18 mouse cellular contexts compared by ENCODE assay signal in the genomic region with DNA sequence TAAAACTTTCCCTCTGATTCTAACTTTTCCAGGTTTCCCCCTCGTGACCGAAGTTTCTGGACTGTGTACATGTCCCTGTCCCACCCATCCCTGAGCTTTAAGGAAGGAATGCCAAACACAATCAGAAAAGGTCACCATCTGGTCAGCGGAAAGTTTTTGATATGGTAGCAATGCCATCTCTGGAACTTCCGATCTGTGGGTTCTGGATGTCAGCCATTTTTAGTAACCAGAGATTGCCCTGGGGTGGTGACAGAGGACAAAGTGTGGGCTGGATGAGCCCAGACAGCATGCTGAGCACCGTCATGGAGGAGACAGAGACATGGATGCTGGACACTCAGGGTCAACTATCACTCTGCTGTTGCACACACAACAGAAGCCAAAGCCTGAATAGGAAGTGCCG. TPM values are rescaled to one million over a fixed set of nuclear protein-coding genes. Genes with fewer than 3 reads are reported as not detected.
DNase-seq lines count a peak whose midpoint lies in the region; ATAC-seq and TF ChIP-seq lines count a peak whose summit lies in the region.
"Had no signal": no experiment of that assay in that cellular context is flagged by ENCODE, and none has a peak within 500 bp of the region (broad histone marks: within the 10 kb centered on the region; RNA-seq: fewer than 3 reads in every experiment).

No protein-coding gene starts in this region.

- peaks cover 21% of the 10 kb centered on the region for H3K27me3 ChIP-seq in liver, embryonic 13.5 days
- no peaks in the 10 kb centered on the region; the same call in 1 of the 2 replicates for H3K27me3 ChIP-seq in liver, embryonic 11.5 days (replicated peaks; ENCODE audit: control insufficient read depth, insufficient read depth, low read length)
- peaks cover 9% of the 10 kb centered on the region for H3K27me3 ChIP-seq in myocyte (ENCODE audit: control insufficient read depth, insufficient read depth, insufficient read length)
- H3K27me3 ChIP-seq in hindbrain, embryonic 16.5 days (replicated peaks; ENCODE audit: control insufficient read depth, insufficient read depth, low read length): no peaks in the 10 kb centered on the region
- H3K27me3 ChIP-seq: embryonic facial prominence, embryonic 12.5 days had no signal

- intact Hi-C loops in heart, postnatal 10 days (cut with DNase I): no loop called here

- peaks cover 31% of the 10 kb centered on the region for H3K4me1 ChIP-seq in liver, embryonic 13.5 days (replicated peaks)
- H3K4me1 ChIP-seq in liver, embryonic 11.5 days (replicated peaks; ENCODE audit: control insufficient read depth, insufficient read depth, low read length): peaks cover 13% of the 10 kb centered on the region
- no peaks in the 10 kb centered on the region for H3K4me1 ChIP-seq in hindbrain, embryonic 16.5 days (ENCODE audit: control insufficient read depth, insufficient read depth, low read depth, low read length)
- H3K4me1 ChIP-seq: embryonic facial prominence, embryonic 12.5 days had no signal

- no peak overlapping the region for H3K4me3 ChIP-seq in liver, embryonic 13.5 days (replicated peaks)
- H3K4me3 ChIP-seq in liver, embryonic 11.5 days (ENCODE audit: low read depth, low read length): no peak overlapping the region
- H3K4me3 ChIP-seq in myocyte: no peak overlapping the region
- H3K4me3 ChIP-seq in hindbrain, embryonic 16.5 days (ENCODE audit: low read length): no peak overlapping the region
- H3K4me3 ChIP-seq: embryonic facial prominence, embryonic 12.5 days; hindbrain, embryonic 10.5 days; layer of hippocampus, adult 2 months had no signal

- H3K27ac ChIP-seq in liver, embryonic 13.5 days: peak overlapping the region; percentile 29; the same call in 1 of the 2 replicates
- H3K27ac ChIP-seq in liver, embryonic 11.5 days (ENCODE audit: low read depth, low read length): no peak overlapping the region
- no peak overlapping the region for H3K27ac ChIP-seq in hindbrain, embryonic 16.5 days (ENCODE audit: low read depth, low read length)
- H3K27ac ChIP-seq: embryonic facial prominence, embryonic 12.5 days; hindbrain, embryonic 10.5 days; kidney, postnatal 0 days; layer of hippocampus, adult 2 months had no signal

- 54% methylated on average over 6 of the region's 6 CpGs for WGBS in liver, embryonic 13.5 days (ENCODE audit: insufficient replicate concordance)
- 70% methylated on average over 6 of the region's 6 CpGs for WGBS in liver, embryonic 11.5 days
- whole genome bisulfite sequencing in hindbrain, embryonic 16.5 days: 83% methylated on average over 6 of the region's 6 CpGs

- peak overlapping the region; percentile 5; the same call in 1 of the 2 replicates for H3K9ac ChIP-seq in liver, embryonic 13.5 days
- H3K9ac ChIP-seq in liver, embryonic 11.5 days (ENCODE audit: low read depth, low read length): no peak overlapping the region
- H3K9ac ChIP-seq in hindbrain, embryonic 16.5 days (ENCODE audit: low read depth, low read length): no peak overlapping the region
- H3K9ac ChIP-seq: embryonic facial prominence, embryonic 12.5 days; forebrain, postnatal 0 days had no signal

- no peak for TF ChIP-seq POLR2A in myocyte (IDR thresholded peaks at IDR 0.05; ENCODE audit: insufficient read length, low read depth)

- no peaks in the 10 kb centered on the region for H3K79me2 ChIP-seq in myocyte (ENCODE audit: control insufficient read depth, insufficient read depth)

- H3K36me3 ChIP-seq in liver, embryonic 13.5 days: no peaks in the 10 kb centered on the region
- no peaks in the 10 kb centered on the region for H3K36me3 ChIP-seq in liver, embryonic 11.5 days (ENCODE audit: control insufficient read depth, insufficient read depth, low read length)
- H3K36me3 ChIP-seq in myocyte (ENCODE audit: control insufficient read depth, insufficient read depth): no peaks in the 10 kb centered on the region
- H3K36me3 ChIP-seq in hindbrain, embryonic 16.5 days (ENCODE audit: control insufficient read depth, insufficient read depth, low read length): no peaks in the 10 kb centered on the region
- H3K36me3 ChIP-seq: embryonic facial prominence, embryonic 12.5 days; hindbrain, embryonic 10.5 days had no signal

- H3K4me2 ChIP-seq in liver, embryonic 13.5 days: peak overlapping the region; percentile 33; the same call in 1 of the 2 replicates
- H3K4me2 ChIP-seq in liver, embryonic 11.5 days: no peak overlapping the region
- peak overlapping the region; percentile 58 for H3K4me2 ChIP-seq in myocyte (ENCODE audit: low read depth)
- no peak overlapping the region for H3K4me2 ChIP-seq in hindbrain, embryonic 16.5 days (ENCODE audit: low read length)
- H3K4me2 ChIP-seq: embryonic facial prominence, embryonic 12.5 days had no signal

- DNase-seq in liver, embryonic 13.5 days: no peak
- no peak for DNase-seq in liver, embryonic 11.5 days (ENCODE audit: low spot score)
- DNase-seq in heart, postnatal 10 days: peak; percentile 32 to 35
- DNase-seq in kidney, postnatal 14 days: no peak
- DNase-seq: adrenal gland, postnatal 25 days; cerebellum, adult 2 months; forebrain, postnatal 0 days; lung, adult 2 months; lung, postnatal 36 days; midbrain, embryonic 14.5 days; thymus, postnatal 36 days had no signal

- ATAC-seq in liver, embryonic 13.5 days (ENCODE audit: low read depth): no peak
- no peak for ATAC-seq in liver, embryonic 11.5 days (replicated peaks; ENCODE audit: low FRiP score)
- ATAC-seq in erythroid progenitor cell, adult 5-6 weeks (replicated peaks; ENCODE audit: low FRiP score, poor library complexity, severe bottlenecking): 0 out of 2 replicates have a peak, but pooled peaks have one; percentile 21
- ATAC-seq in hindbrain, embryonic 16.5 days: no peak
- ATAC-seq: forebrain, postnatal 0 days had no signal

- no peak overlapping the region for H3ac ChIP-seq in myocyte (ENCODE audit: control insufficient read depth, insufficient read length)

- no peaks in the 10 kb centered on the region for H3K9me3 ChIP-seq in liver, embryonic 13.5 days (replicated peaks)
- no peaks in the 10 kb centered on the region for H3K9me3 ChIP-seq in liver, embryonic 11.5 days (ENCODE audit: control insufficient read depth, low read length)
- no peaks in the 10 kb centered on the region for H3K9me3 ChIP-seq in hindbrain, embryonic 16.5 days (ENCODE audit: control insufficient read depth, low read length)
- H3K9me3 ChIP-seq: embryonic facial prominence, embryonic 12.5 days; hindbrain, embryonic 10.5 days had no signal

TF ChIP-seq in myocyte, 11 proteins besides CTCF, POLR2A, EP300 and RAD21 (continues in another document):
- TF ChIP-seq MAX (IDR thresholded peaks at IDR 0.05; ENCODE audit: low read depth) (no peak), USF1 (IDR thresholded peaks at IDR 0.05; ENCODE audit: low read depth) (no peak), E2F4 (IDR thresholded peaks at IDR 0.05; ENCODE audit: insufficient read depth) (no peak), SRF (IDR thresholded peaks at IDR 0.05; ENCODE audit: control insufficient read depth, insufficient read length, low read depth) (no peak), CEBPB (IDR thresholded peaks at IDR 0.05; ENCODE audit: insufficient read depth, poor library complexity, severe bottlenecking) (no peak), REST (IDR thresholded peaks at IDR 0.05; ENCODE audit: insufficient read depth, insufficient read length) (no peak), POLR2AphosphoS2 (IDR thresholded peaks at IDR 0.05; ENCODE audit: insufficient read length, low read depth) (no peak), MYOG (IDR thresholded peaks at IDR 0.05; ENCODE audit: control insufficient read depth in 1 of 3, insufficient read depth in 1 of 3, insufficient read length in 2 of 3, low read depth in 2 of 3) (no peak), MYOD1 (IDR thresholded peaks at IDR 0.05; ENCODE audit: control insufficient read depth in 1 of 3, insufficient read length in 2 of 3, low read depth in 2 of 3) (no peak)

RNA-seq across cellular contexts. Expression of a gene that starts 22.3 kb away (rescaled TPM):
- 0.17 and 0.19 TPM in 2 replicates for polyA plus RNA-seq in liver, embryonic 13.5 days (2015; fragmentation: Nextera tagmentation; extraction: Ambion mirVana)
- 0.39 and 0.43 TPM in 2 replicates for polyA plus RNA-seq in liver, embryonic 11.5 days (2014; fragmentation: Nextera tagmentation; extraction: Ambion mirVana)
- total RNA-seq in erythroid progenitor cell, adult 5-6 weeks (2015; ENCODE audit: low replicate concordance): 2.5 TPM in 1 of 2 replicates, not detected in the other
- total RNA-seq in erythroid progenitor cell, adult 5-6 weeks (2017; ENCODE audit: low replicate concordance): 1.4 and 4.9 TPM in 2 replicates
- 1 to 10 TPM; 1.6 to 1.7 TPM for total RNA-seq in heart, postnatal 10 days (2021)
- polyA plus RNA-seq in myocyte (2012; fragmentation: generic; extraction: Trizol): 2.7 TPM
- polyA plus RNA-seq in hindbrain, embryonic 16.5 days (2015; fragmentation: Nextera tagmentation; extraction: Ambion mirVana): 44.0 and 50.2 TPM in 2 replicates

RNA-seq across cellular contexts. Expression of a gene that starts 26.4 kb away (rescaled TPM):
- 66.8 and 69.1 TPM in 2 replicates for polyA plus RNA-seq in liver, embryonic 13.5 days (2015; fragmentation: Nextera tagmentation; extraction: Ambion mirVana)
- 129 and 134 TPM in 2 replicates for polyA plus RNA-seq in liver, embryonic 11.5 days (2014; fragmentation: Nextera tagmentation; extraction: Ambion mirVana)
- total RNA-seq in erythroid progenitor cell, adult 5-6 weeks (2015; ENCODE audit: low replicate concordance): 31.0 and 47.9 TPM in 2 replicates
- total RNA-seq in erythroid progenitor cell, adult 5-6 weeks (2017; ENCODE audit: low replicate concordance): 88.1 and 103 TPM in 2 replicates
- total RNA-seq in heart, postnatal 10 days (2021): 100 to 1,000 TPM; 279 to 287 TPM
- polyA plus RNA-seq in myocyte (2012; fragmentation: generic; extraction: Trizol): 48.1 TPM
- 101 and 150 TPM in 2 replicates for polyA plus RNA-seq in hindbrain, embryonic 16.5 days (2015; fragmentation: Nextera tagmentation; extraction: Ambion mirVana)

RNA-seq across cellular contexts. Expression of a gene that starts 34.6 kb away (rescaled TPM):
- 32.1 and 37.8 TPM in 2 replicates for polyA plus RNA-seq in liver, embryonic 13.5 days (2015; fragmentation: Nextera tagmentation; extraction: Ambion mirVana)
- 29.3 and 32.4 TPM in 2 replicates for polyA plus RNA-seq in liver, embryonic 11.5 days (2014; fragmentation: Nextera tagmentation; extraction: Ambion mirVana)
- 91.4 and 101 TPM in 2 replicates for total RNA-seq in erythroid progenitor cell, adult 5-6 weeks (2015; ENCODE audit: low replicate concordance)
- total RNA-seq in erythroid progenitor cell, adult 5-6 weeks (2017; ENCODE audit: low replicate concordance): 91.5 and 141 TPM in 2 replicates
- total RNA-seq in heart, postnatal 10 days (2021): 10 to 100 TPM; 11.8 to 14.0 TPM
- polyA plus RNA-seq in myocyte (2012; fragmentation: generic; extraction: Trizol): 8.7 TPM
- polyA plus RNA-seq in hindbrain, embryonic 16.5 days (2015; fragmentation: Nextera tagmentation; extraction: Ambion mirVana): 20.1 and 21.7 TPM in 2 replicates

RNA-seq across cellular contexts. Expression of a gene that starts 59.6 kb away (rescaled TPM):
- polyA plus RNA-seq in liver, embryonic 13.5 days (2015; fragmentation: Nextera tagmentation; extraction: Ambion mirVana): 17.8 and 20.1 TPM in 2 replicates
- polyA plus RNA-seq in liver, embryonic 11.5 days (2014; fragmentation: Nextera tagmentation; extraction: Ambion mirVana): 49.4 and 55.0 TPM in 2 replicates
- total RNA-seq in erythroid progenitor cell, adult 5-6 weeks (2015; ENCODE audit: low replicate concordance): 43.6 and 45.8 TPM in 2 replicates
- total RNA-seq in erythroid progenitor cell, adult 5-6 weeks (2017; ENCODE audit: low replicate concordance): 28.0 and 51.0 TPM in 2 replicates
- 10 to 100 TPM; 13.4 to 17.4 TPM for total RNA-seq in heart, postnatal 10 days (2021)
- 40.4 TPM for polyA plus RNA-seq in myocyte (2012; fragmentation: generic; extraction: Trizol)
- polyA plus RNA-seq in hindbrain, embryonic 16.5 days (2015; fragmentation: Nextera tagmentation; extraction: Ambion mirVana): 34.9 and 41.8 TPM in 2 replicates

Comparison
In these comparisons a context has a peak if more than half of its experiments do, and no peak if none do; other contexts are left out.
1. H3K4me2 ChIP-seq: peak in liver, embryonic 13.5 days (single experiment) and myocyte (single experiment); none in liver, embryonic 11.5 days (single experiment) and hindbrain, embryonic 16.5 days (single experiment).
2. DNase-seq: peak in heart, postnatal 10 days (2 of 2); none in liver, embryonic 13.5 days (single experiment), liver, embryonic 11.5 days (single experiment) and kidney, postnatal 14 days (single experiment).
3. RNA of a gene that starts 22.3 kb away (polyA plus RNA-seq): 44.0 to 50.2 TPM in hindbrain, embryonic 16.5 days; 2.7 TPM in myocyte (single experiment), 0.39 to 0.43 TPM in liver, embryonic 11.5 days and 0.17 to 0.19 TPM in liver, embryonic 13.5 days; every median in the first group is over 10 times any median in the second.